Mouse (Mus musculus) MEL (cell line): ENCODE data around the gene Arid3b. TPM values are rescaled to one million over a fixed set of nuclear protein-coding genes. Genes with fewer than 3 reads are reported as not detected.
A peak's percentile ranks its signal among the peaks of the same experiment; 100 is the strongest.

Experiments
- DNase-seq: peaks from one replicate; pipeline ENCODE4 v3.0.0; 2011; ENCODE audit warnings: low read depth, low spot score
- H3K27ac ChIP-seq: 2 replicates; pipeline ENCODE4 v1.5.1; 2012; ENCODE audit warnings: low read depth, mild to moderate bottlenecking, control low read depth, low read length, moderate library complexity; ENCODE audit not compliant: control insufficient read depth
- H3K27me3 ChIP-seq, 2 experiments: fragments of 150-350 bp in 1 of 2; sonication (generic) in 1 of 2; 2 replicates each; pipeline ENCODE4 v1.6.1; 2012; ENCODE audit warnings: low read length in 2 of 2, mild to moderate bottlenecking in 2 of 2, improper control_type of control experiment in 1 of 2, moderate library complexity in 1 of 2; ENCODE audit not compliant: insufficient read depth in 2 of 2, control insufficient read depth in 1 of 2
- H3K36me3 ChIP-seq, 2 experiments: 2 replicates each; pipeline ENCODE4 v1.6.1; 2012 to 2014; ENCODE audit warnings: low read length in 2 of 2, improper control_type of control experiment in 1 of 2, inconsistent platforms in 1 of 2, mild to moderate bottlenecking in 1 of 2; ENCODE audit not compliant: insufficient read depth in 2 of 2, control insufficient read depth in 1 of 2
- H3K4me1 ChIP-seq, 2 experiments: fragments of 150-350 bp in 1 of 2; sonication (generic) in 1 of 2; 2 replicates each; pipeline ENCODE4 v1.6.1; 2012; ENCODE audit warnings: low read length in 2 of 2, improper control_type of control experiment in 1 of 2, mild to moderate bottlenecking in 1 of 2; ENCODE audit not compliant: insufficient read depth in 2 of 2, control insufficient read depth in 1 of 2
- H3K4me3 ChIP-seq, 2 experiments: fragments of 150-350 bp in 1 of 2; sonication (generic) in 1 of 2; 2 replicates each; pipeline ENCODE4 v1.5.1; 2012; ENCODE audit warnings: low read depth in 2 of 2, low read length in 2 of 2, mild to moderate bottlenecking in 2 of 2, moderate library complexity in 2 of 2, control low read depth in 1 of 2, improper control_type of control experiment in 1 of 2; ENCODE audit not compliant: control insufficient read depth in 1 of 2, insufficient read depth in 1 of 2
- H3K79me2 ChIP-seq: 2 replicates; pipeline ENCODE4 v1.6.1; 2012; ENCODE audit warnings: mild to moderate bottlenecking, low read length, moderate library complexity; ENCODE audit not compliant: control insufficient read depth, poor library complexity, insufficient read depth
- H3K9ac ChIP-seq: 2 replicates; pipeline ENCODE4 v1.6.1; 2012; ENCODE audit warnings: low read depth, mild to moderate bottlenecking, control low read depth, low read length, moderate library complexity; ENCODE audit not compliant: control insufficient read depth, poor library complexity, severe bottlenecking
- H3K9me3 ChIP-seq: fragments of 150-350 bp; sonication (generic); replicated peaks from 2 replicates; pipeline ENCODE4 v1.6.1; 2012; ENCODE audit warnings: mild to moderate bottlenecking, low read length, improper control_type of control experiment, moderate library complexity; ENCODE audit not compliant: insufficient read depth
- CHD2 ChIP-seq: IDR thresholded peaks from 2 replicates; pipeline ENCODE4 v1.6.1; 2011; ENCODE audit warnings: low read length, improper control_type of control experiment
- CTCF ChIP-seq, 3 experiments: IDR thresholded peaks in 2 of 3; conservative IDR thresholded peaks in 1 of 3; 2 replicates each; pipeline ENCODE4 v1.5.1; 2011 to 2012; ENCODE audit warnings: low read length in 3 of 3, low read depth in 2 of 3, mild to moderate bottlenecking in 2 of 3, improper control_type of control experiment in 1 of 3, inconsistent platforms in 1 of 3, mixed read lengths in 1 of 3, moderate library complexity in 1 of 3; ENCODE audit not compliant: control insufficient read depth in 1 of 3, insufficient read depth in 1 of 3, poor library complexity in 1 of 3, severe bottlenecking in 1 of 3
- HCFC1 ChIP-seq: IDR thresholded peaks from 2 replicates; pipeline ENCODE4 v1.6.1; 2012; ENCODE audit warnings: low read depth, mild to moderate bottlenecking, inconsistent platforms, low read length, improper control_type of control experiment, moderate library complexity
- KAT2A ChIP-seq: conservative IDR thresholded peaks from 2 replicates; pipeline ENCODE4 v1.6.1; 2012; ENCODE audit warnings: low read depth, low read length, improper control_type of control experiment, inconsistent platforms
- MAX ChIP-seq: IDR thresholded peaks from 2 replicates; pipeline ENCODE4 v1.6.1; 2011; ENCODE audit warnings: low read length, improper control_type of control experiment
- MXI1 ChIP-seq: IDR thresholded peaks from 2 replicates; pipeline ENCODE4 v1.6.1; 2011; ENCODE audit warnings: mild to moderate bottlenecking, low read depth, low read length, improper control_type of control experiment
- MYC ChIP-seq: IDR thresholded peaks from 2 replicates; pipeline ENCODE4 v1.6.1; 2011; ENCODE audit warnings: low read depth, mild to moderate bottlenecking, low read length, improper control_type of control experiment, moderate library complexity
- NRF1 ChIP-seq: IDR thresholded peaks from 2 replicates; pipeline ENCODE4 v1.6.1; 2014; ENCODE audit warnings: low read depth, mild to moderate bottlenecking, inconsistent platforms, low read length, improper control_type of control experiment, moderate library complexity; ENCODE audit not compliant: poor library complexity, insufficient read depth, severe bottlenecking
- POLR2A ChIP-seq, 2 experiments: IDR thresholded peaks; 2 replicates each; pipeline ENCODE4 v1.6.1; 2011 to 2012; ENCODE audit warnings: low read length in 2 of 2, mild to moderate bottlenecking in 2 of 2, control low read depth in 1 of 2, improper control_type of control experiment in 1 of 2, low read depth in 1 of 2, moderate library complexity in 1 of 2; ENCODE audit not compliant: control insufficient read depth in 1 of 2, insufficient read depth in 1 of 2, poor library complexity in 1 of 2
- RAD21 ChIP-seq: IDR thresholded peaks from 2 replicates; pipeline ENCODE4 v1.6.1; 2011; ENCODE audit warnings: mild to moderate bottlenecking, low read depth, low read length, improper control_type of control experiment
- SMC3 ChIP-seq: IDR thresholded peaks from 2 replicates; pipeline ENCODE4 v1.6.1; 2011; ENCODE audit warnings: low read depth, low read length, improper control_type of control experiment
- USF1 ChIP-seq: IDR thresholded peaks from 2 replicates; pipeline ENCODE4 v1.6.1; 2014; ENCODE audit warnings: low read depth, mild to moderate bottlenecking, inconsistent platforms, low read length, improper control_type of control experiment, moderate library complexity
- USF2 ChIP-seq, 2 experiments: IDR thresholded peaks; 2 replicates each; pipeline ENCODE4 v1.6.1; 2011 to 2012; ENCODE audit warnings: improper control_type of control experiment in 2 of 2, low read length in 2 of 2, borderline replicate concordance in 1 of 2, inconsistent platforms in 1 of 2, low read depth in 1 of 2, mild to moderate bottlenecking in 1 of 2; ENCODE audit not compliant: insufficient read depth in 1 of 2
- ZC3H11A ChIP-seq: IDR thresholded peaks from 2 replicates; pipeline ENCODE4 v1.6.1; 2012; ENCODE audit warnings: low read depth, mild to moderate bottlenecking, inconsistent platforms, low read length, improper control_type of control experiment
- ZKSCAN1 ChIP-seq: IDR thresholded peaks from 2 replicates; pipeline ENCODE4 v1.6.1; 2012; ENCODE audit warnings: low read depth, mild to moderate bottlenecking, inconsistent platforms, low read length, improper control_type of control experiment, moderate library complexity
- polyA plus RNA-seq, 2 experiments: library from polyadenylated mRNA; stranded (reverse) in 1 of 2; unstranded in 1 of 2; fragments of >175 nt in 1 of 2; fragments of >200 nt in 1 of 2; gene quantifications; 2 replicates each; pipeline versions ENCODE4 v1.2.1 to v1.2.4; 2012; ENCODE audit warnings: low replicate concordance in 2 of 2, low read depth in 1 of 2; ENCODE audit not compliant: insufficient read length in 2 of 2, insufficient read depth in 1 of 2, missing spikeins in 1 of 2
- total RNA-seq: library from RNA; depleted of rRNA; stranded (reverse); fragments of 300-350 nt; gene quantifications from 2 replicates; pipeline ENCODE4 v1.2.3, GENCODE M21; 2012

Gene Arid3b
- total and polyA plus RNA-seq, 3 experiments = 2.3 to 7.4 TPM; not detected in 1

GRCm38 (mm10) chr9:57775736-57776135 lies 60.9 kb downstream of the Arid3b start:
- peaks cover 0 to 12% of the 10 kb centered on the region in 2 experiments; a peak in 2 of 4 replicates for H3K36me3 ChIP-seq
- no peaks in the 10 kb centered on the region for H3K79me2 ChIP-seq
- no peak for TF ChIP-seq NRF1
- TF ChIP-seq HCFC1 = no peak
- TF ChIP-seq POLR2A (IDR thresholded peaks at IDR 0.05; ENCODE audit: control insufficient read depth in 1 of 2, insufficient read depth in 1 of 2, low read depth in 1 of 2, low read length in 2 of 2, poor library complexity in 1 of 2) = no peak
- TF ChIP-seq KAT2A = no peak
- no peak for TF ChIP-seq CHD2
- H3K27ac ChIP-seq = no peak overlapping the region
- no peak for DNase-seq
- H3K9me3 ChIP-seq = no peaks in the 10 kb centered on the region
- H3K4me3 ChIP-seq = no peak overlapping the region
- peaks cover 0 to 28% of the 10 kb centered on the region in 2 experiments; a peak in 3 of 4 replicates for H3K4me1 ChIP-seq
- no peaks in the 10 kb centered on the region for H3K27me3 ChIP-seq
- H3K9ac ChIP-seq = no peak overlapping the region

- H3K27ac ChIP-seq = no peak overlapping the region
Observed at GRCm38 (mm10) chr9:57775026-57775425, 61.6 kb downstream of the Arid3b start.

GRCm38 (mm10) chr9:57774168-57774567 lies 62.4 kb downstream of the Arid3b start:
- no peaks in the 10 kb centered on the region for H3K9me3 ChIP-seq
- DNase-seq = peak; percentile 62
- no peak overlapping the region for H3K9ac ChIP-seq
- no peak overlapping the region for H3K4me3 ChIP-seq
- peaks cover 0 to 25% of the 10 kb centered on the region in 2 experiments; a peak in 2 of 4 replicates for H3K36me3 ChIP-seq
- peak; percentile 14 to 62 (median 41); a peak in 4 of 6 replicates for TF ChIP-seq CTCF (IDR thresholded peaks at IDR 0.05 in 2 of 3, conservative IDR thresholded peaks at IDR 0.05 in 1 of 3; ENCODE audit: control insufficient read depth in 1 of 3, insufficient read depth in 1 of 3, low read depth in 2 of 3, low read length in 3 of 3, poor library complexity in 1 of 3, severe bottlenecking in 1 of 3)
- TF ChIP-seq ZC3H11A = peak; percentile 44
- TF ChIP-seq ZKSCAN1 = no peak
- peak; percentile 89 for TF ChIP-seq MYC
- TF ChIP-seq SMC3 = peak; percentile 58
- TF ChIP-seq USF2 (IDR thresholded peaks at IDR 0.05; ENCODE audit: borderline replicate concordance in 1 of 2, insufficient read depth in 1 of 2, low read depth in 1 of 2, low read length in 2 of 2) = no peak
- 0 out of 2 replicates have a peak, but pooled peaks have one; percentile 19 for TF ChIP-seq MAX
- TF ChIP-seq MXI1 = 0 out of 2 replicates have a peak, but pooled peaks have one; percentile 24
- TF ChIP-seq RAD21 = peak; percentile 40
- H3K4me1 ChIP-seq = peaks cover 5 to 42% of the 10 kb centered on the region in 2 experiments
- no peak overlapping the region for H3K27ac ChIP-seq
- no peaks in the 10 kb centered on the region for H3K79me2 ChIP-seq
- no peaks in the 10 kb centered on the region for H3K27me3 ChIP-seq

More at GRCm38 (mm10) chr9:57775026-57775425, 61.6 kb downstream of the Arid3b start:
- H3K36me3 ChIP-seq = peaks cover 0 to 18% of the 10 kb centered on the region in 2 experiments; a peak in 2 of 4 replicates
- no peaks in the 10 kb centered on the region for H3K79me2 ChIP-seq
- TF ChIP-seq USF1 (0 out of 2 replicates have a peak, but pooled peaks have one; percentile 30), SMC3 (no peak)
- no peak overlapping the region for H3K9ac ChIP-seq
- peaks cover 3 to 34% of the 10 kb centered on the region in 2 experiments for H3K4me1 ChIP-seq
- no peaks in the 10 kb centered on the region for H3K9me3 ChIP-seq
- H3K27me3 ChIP-seq = no peaks in the 10 kb centered on the region
- DNase-seq = no peak
- H3K4me3 ChIP-seq = no peak overlapping the region
